Mouse (Mus musculus): ENCODE results near the gene Spag8.

DNA sequence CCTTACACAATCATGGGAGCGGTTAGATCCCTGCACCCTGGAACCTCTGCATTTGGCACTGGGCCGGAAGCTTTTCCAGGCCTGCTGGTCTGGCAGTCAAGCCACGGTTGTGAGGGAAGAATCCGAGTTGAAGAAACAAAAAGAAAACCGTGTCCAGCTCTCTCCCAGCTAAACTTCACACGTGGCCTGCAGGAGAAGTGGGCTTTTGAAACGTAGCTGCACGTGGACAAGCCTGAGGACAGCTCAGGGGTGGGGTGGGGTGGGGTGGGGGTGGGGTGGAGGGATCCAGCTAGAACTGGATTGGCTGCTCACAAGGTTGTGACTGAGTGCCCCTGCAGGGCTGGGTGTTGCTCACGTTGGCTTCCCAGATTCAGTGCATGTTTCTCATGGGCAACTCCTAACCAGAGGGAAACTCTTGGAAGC is 41.9 kb upstream of the Spag8 start:
- TF ChIP-seq CTCF (IDR thresholded peaks at IDR 0.05; ENCODE audit: borderline replicate concordance, extremely low read depth, insufficient read depth, insufficient read length) (no peak), POLR2A (IDR thresholded peaks at IDR 0.05; ENCODE audit: borderline replicate concordance, extremely low read depth, insufficient read depth, insufficient read length, poor library complexity, severe bottlenecking) (no peak)

Data from brain, embryonic 14.5 days (tissue).